Mouse (Mus musculus) MEL-GATA-1-ER (cell line): ENCODE measurements around the gene B4galt2.

Experiments
- DNase-seq: peaks from one replicate; pipeline ENCODE4 v3.0.0-alpha.2; 2012; ENCODE audit warnings: low read depth; ENCODE audit errors: extremely low read depth

B4galt2 gene

GRCm38 (mm10) chr4:117870437-117870836, 12.8 kb downstream of the B4galt2 start:
- DNase-seq: no peak

GRCm38 (mm10) chr4:117869317-117869716, 14.0 kb downstream of the B4galt2 start:
- no peak for DNase-seq

GRCm38 (mm10) chr4:117867823-117868222, 15.5 kb downstream of the B4galt2 start:
- DNase-seq: no peak

- DNase-seq: no peak
Observed at GRCm38 (mm10) chr4:117867000-117867399, 16.3 kb downstream of the B4galt2 start.

DNA sequence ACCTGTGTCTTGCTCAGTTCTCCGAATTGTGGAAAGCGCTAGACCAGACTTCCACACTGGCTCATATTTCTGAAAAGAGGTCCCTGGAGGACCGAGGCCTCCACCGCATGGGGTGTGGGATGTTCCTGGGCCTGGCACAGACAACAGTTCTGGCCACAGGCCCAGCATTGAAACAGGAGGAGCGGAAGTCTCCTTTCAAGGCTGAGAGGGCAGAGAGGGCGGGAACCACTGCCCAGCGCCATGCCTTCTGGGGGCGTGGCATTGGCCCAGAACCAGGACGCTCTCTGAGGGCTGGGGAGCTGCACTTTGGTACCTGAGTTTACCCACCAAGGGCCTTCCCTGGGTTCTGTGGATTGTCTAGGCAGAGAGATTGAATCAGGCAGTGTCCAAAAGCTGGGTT, 17.2 kb downstream of the B4galt2 start:
- no peak for DNase-seq

GRCm38 (mm10) chr4:117862823-117863222, 20.5 kb downstream of the B4galt2 start:
- no peak for DNase-seq

DNA sequence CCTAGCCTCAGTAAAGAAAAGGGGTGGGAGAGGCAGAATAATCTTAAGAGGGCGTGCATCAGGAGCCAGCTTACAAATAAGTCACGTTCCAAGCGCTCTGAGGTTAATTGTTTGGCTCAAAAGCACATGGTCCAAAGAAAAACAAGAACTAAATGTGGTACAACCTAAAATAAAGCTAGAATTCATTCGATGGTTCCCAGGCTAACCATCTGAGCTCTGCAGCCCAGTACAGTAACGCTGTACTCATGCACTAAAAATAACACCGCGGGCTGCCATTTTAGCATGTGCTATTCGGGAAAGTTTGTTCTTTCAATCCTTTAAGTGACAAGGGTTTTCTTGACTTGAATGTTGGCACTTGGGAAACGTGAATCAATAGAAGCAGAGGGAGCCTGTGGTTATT, 22.7 kb downstream of the B4galt2 start:
- DNase-seq: no peak

DNA sequence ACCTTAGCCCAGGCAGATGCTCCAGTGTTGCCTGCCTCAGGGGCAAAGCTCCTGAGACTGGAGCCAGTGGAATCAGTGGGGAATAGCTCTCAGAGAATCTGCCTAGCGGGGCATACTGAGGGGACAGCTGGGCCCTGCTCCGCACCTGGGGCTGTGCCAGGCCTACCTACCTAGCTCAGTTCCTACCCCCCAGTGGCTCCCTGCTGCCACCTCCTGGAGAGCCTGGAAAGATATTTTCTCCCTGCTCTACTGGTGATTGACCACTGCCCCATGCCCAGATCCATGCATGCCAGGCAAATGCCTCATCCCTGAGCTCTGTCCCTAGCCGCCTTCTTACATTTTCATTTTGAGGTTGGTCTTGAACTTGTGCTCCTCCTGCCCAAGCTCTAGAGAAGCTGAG, 24.5 kb downstream of the B4galt2 start:
- no peak for DNase-seq

GRCm38 (mm10) chr4:117855146-117855545, 28.1 kb downstream of the B4galt2 start:
- no peak for DNase-seq

DNA sequence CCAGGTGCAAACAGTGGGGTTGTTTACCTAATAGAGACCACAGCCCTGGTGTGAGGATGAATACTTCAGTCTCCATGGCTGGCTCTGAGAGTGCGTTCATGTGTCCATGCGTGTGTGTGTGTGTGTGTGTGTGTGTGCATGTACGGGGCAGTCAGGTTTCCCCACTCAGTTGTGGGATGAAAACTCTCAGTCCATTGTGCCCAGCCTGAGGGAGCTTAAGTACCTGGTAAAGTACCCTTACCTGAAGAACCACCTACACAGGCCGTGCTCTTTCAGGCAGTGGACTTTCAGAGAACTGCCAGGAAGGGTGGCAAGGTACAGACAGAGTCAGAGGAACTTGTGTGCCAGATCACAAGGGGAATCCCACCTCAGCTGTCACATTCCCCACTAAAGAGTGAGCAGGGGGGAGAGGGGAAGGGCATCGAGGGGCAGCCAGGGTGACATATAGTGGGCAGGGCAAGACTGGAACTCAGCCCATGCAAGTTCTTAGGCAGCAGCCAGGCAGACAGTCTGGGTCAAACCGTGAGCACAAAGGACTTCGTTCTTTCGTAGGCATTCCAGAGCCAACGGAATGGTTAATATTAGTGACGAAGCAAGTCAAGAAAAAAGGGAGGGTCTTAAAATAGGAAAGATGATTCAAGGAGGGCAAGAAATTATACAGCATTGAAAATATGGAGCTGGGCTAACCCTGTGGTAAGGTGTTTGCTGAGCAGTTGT, 31.0 kb downstream of the B4galt2 start:
- DNase-seq: no peak

- no peak for DNase-seq
Observed at GRCm38 (mm10) chr4:117850871-117851270, 32.4 kb downstream of the B4galt2 start.

DNA sequence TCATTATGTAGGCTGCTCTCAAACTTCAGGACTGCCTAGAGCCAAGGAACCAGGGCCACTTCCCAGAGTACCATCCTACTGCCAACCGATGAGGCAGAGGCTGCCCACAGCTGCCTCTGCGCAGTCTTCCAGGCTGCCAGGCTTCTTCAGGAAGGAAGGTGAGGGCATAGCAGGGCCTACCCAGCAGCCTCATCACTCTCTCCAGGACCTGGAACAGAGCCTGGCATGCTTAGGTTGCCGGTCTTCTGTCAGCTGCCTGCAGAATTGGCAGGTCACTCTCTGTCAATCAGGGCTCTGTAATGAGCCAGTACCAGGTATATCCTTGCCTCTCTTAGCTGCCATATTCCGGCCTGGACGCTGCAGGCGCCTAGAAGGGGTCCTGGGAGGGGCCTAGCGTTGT, 33.1 kb downstream of the B4galt2 start:
- DNase-seq: no peak

GRCm38 (mm10) chr4:117849506-117849905, 33.8 kb downstream of the B4galt2 start:
- DNase-seq: no peak

DNA sequence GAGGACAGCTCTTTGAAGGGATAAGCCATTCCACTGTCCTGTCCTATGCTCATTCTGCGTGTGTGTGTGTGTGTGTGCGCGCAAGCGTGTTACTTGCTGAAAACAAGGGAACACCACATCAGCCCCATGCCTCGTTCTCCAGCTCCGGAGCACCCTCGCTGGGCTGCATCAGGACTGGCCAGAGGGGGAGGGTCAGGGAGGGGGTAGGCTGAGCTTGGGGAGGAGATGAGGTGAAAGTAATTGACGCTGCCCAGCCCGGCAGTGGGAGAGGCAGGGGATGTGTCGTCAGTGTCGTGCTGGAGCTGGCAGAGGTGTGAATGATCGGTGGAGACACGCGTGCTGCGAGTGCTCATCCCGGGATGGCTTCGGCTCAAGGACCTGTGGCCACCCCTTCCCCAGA, 34.2 kb downstream of the B4galt2 start:
- DNase-seq: no peak

- no peak for DNase-seq
Observed at GRCm38 (mm10) chr4:117847011-117847410, 36.3 kb downstream of the B4galt2 start.

DNA sequence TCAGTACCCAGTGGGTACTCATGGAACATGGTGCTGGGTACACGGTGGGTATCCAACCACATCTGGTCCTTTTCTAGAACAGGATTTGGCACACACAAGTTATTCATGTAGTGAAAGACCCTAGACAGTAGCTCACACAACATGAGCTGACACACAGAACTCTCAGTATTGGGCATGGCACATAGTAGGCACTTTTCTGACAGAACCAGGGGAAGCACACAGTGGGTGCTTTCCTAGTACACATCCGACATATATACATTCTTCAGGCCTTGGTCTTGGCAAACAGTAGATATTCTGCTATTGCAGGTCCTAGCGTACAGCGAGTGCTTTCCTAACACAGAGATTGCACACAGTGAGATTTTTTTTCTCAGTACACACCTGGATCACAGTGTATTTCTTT, 37.0 kb downstream of the B4galt2 start:
- DNase-seq: no peak

- no peak for DNase-seq
Observed at GRCm38 (mm10) chr4:117845316-117845715, 38.0 kb downstream of the B4galt2 start.

- DNase-seq: no peak
Observed at GRCm38 (mm10) chr4:117844467-117844866, 38.8 kb downstream of the B4galt2 start.

GRCm38 (mm10) chr4:117843101-117843500, 40.2 kb downstream of the B4galt2 start:
- no peak for DNase-seq

GRCm38 (mm10) chr4:117841566-117841965, 41.7 kb downstream of the B4galt2 start:
- no peak for DNase-seq

DNA sequence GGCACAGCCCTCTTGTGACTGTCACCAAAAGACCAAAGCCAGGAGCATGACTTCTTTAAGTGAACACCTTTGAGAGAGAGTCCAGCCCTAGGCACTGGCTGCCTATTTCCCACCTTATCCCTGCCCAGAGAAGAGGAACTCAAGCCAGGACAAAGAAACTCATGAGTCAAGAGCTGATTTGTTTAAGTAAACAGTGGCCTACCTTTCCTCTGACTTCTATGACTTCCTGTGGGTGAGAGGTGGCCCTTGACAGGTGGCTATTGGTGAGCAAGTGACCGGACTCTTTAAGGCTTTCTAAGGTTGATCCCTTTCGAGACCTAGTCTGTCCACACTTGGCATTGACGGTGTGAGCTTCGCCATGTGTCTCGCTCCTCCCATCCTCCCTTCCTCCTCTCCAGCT, 42.5 kb downstream of the B4galt2 start:
- DNase-seq: no peak

DNA sequence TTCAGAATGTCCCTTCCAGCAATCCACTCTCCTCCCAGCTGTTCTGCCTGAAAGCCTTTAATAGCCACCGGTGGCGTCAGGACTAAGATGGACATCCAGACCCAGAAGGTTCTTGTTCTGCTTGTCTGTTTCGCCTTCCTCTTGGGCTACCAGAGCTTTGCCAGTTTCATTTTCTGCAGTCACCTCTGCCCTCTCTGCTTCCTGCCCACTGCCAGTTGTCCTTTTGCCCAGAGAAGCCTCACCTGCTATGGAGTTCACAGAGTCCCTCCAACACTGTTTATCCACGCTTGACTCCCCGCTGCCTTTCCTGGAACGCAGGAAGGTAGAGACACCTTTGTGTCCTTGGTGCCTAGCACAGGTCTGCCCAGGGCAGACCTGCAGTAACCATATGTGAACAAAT, 43.9 kb downstream of the B4galt2 start:
- no peak for DNase-seq

DNA sequence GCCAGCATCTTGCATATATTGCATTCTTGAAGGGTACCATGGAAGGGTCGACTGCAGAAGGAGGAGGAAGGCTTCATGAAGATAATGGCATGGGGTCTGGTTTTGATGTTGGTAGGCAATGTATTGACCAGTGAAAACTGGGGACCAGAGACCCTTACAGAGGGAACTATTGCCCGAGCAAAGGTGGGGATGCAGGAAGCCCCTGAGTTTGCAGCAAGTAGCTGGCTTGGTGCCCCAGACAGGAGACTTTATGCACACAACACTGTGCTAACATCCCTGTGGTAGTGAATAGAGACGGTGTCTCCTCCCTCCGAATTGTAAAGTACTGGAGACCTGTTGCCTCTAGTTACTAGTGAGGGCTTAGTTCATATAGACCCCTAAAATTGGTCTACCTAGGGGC, 46.0 kb downstream of the B4galt2 start:
- no peak for DNase-seq
